Mouse (Mus musculus): ENCODE results near the gene Npr1.
A peak's percentile ranks its signal among the peaks of the same experiment; 100 is the strongest.

Npr1 gene

GRCm38 (mm10) chr3:90475831-90476611 lies 10.4 kb upstream of the Npr1 start, which contains the start of gene Ilf2:
Ilf2 (plus strand) TSS chr3:90476126.
- peak; percentile 97 to 98 for DNase-seq

GRCm38 (mm10) chr3:90475151-90475830 lies 9.6 kb upstream of the Npr1 start:
- no peak for DNase-seq

GRCm38 (mm10) chr3:90472213-90472612 lies 6.5 kb upstream of the Npr1 start:
- DNase-seq = peak in 1 of 2 experiments; percentile 70

GRCm38 (mm10) chr3:90467618-90468300 lies 2.1 kb upstream of the Npr1 start:
- peak in 1 of 2 experiments; percentile 12 for DNase-seq

GRCm38 (mm10) chr3:90466311-90466766 lies 673 bp upstream of the Npr1 start:
- peak; percentile 73 to 83 for DNase-seq

- peak; percentile 51 to 62 for DNase-seq
Measured at GRCm38 (mm10) chr3:90465081-90465685, 483 bp downstream of the Npr1 start.

GRCm38 (mm10) chr3:90464552-90465080 lies 1.1 kb downstream of the Npr1 start:
- DNase-seq = peak; percentile 71 to 86

- DNase-seq = no peak
Measured at GRCm38 (mm10) chr3:90462579-90462978, 3.1 kb downstream of the Npr1 start.

- DNase-seq = no peak
Measured at GRCm38 (mm10) chr3:90461935-90462334, 3.7 kb downstream of the Npr1 start.

- no peak for DNase-seq
Measured at GRCm38 (mm10) chr3:90460315-90460714, 5.4 kb downstream of the Npr1 start.

GRCm38 (mm10) chr3:90459727-90460126 lies 5.9 kb downstream of the Npr1 start:
- no peak for DNase-seq

- DNase-seq = no peak
Measured at GRCm38 (mm10) chr3:90454931-90455330, 10.7 kb downstream of the Npr1 start.

GRCm38 (mm10) chr3:90451396-90452095 lies 14.1 kb downstream of the Npr1 start:
- peak in 1 of 2 experiments; percentile 64 for DNase-seq

- peak in 1 of 2 experiments; percentile 31 for DNase-seq
Measured at GRCm38 (mm10) chr3:90450874-90451273, 14.8 kb downstream of the Npr1 start.

- peak in 1 of 2 experiments; percentile 33 for DNase-seq
Measured at GRCm38 (mm10) chr3:90448626-90449025, 17.0 kb downstream of the Npr1 start.

- peak; percentile 48 to 62 for DNase-seq
Measured at GRCm38 (mm10) chr3:90447123-90447494, 18.6 kb downstream of the Npr1 start.

GRCm38 (mm10) chr3:90446389-90447122 lies 19.1 kb downstream of the Npr1 start:
- peak; percentile 93 to 97 for DNase-seq

- DNase-seq = peak in 1 of 2 experiments; percentile 37
Measured at GRCm38 (mm10) chr3:90445417-90446200, 20.1 kb downstream of the Npr1 start.

GRCm38 (mm10) chr3:90443977-90444376 lies 21.7 kb downstream of the Npr1 start:
- no peak for DNase-seq

GRCm38 (mm10) chr3:90440756-90441155 lies 24.9 kb downstream of the Npr1 start:
- DNase-seq = no peak
